Mouse (Mus musculus) naive thymus-derived CD4-positive, alpha-beta T cell, adult 5 months (primary cell): ENCODE measurements around the gene Etv3. TPM values are rescaled to one million over a fixed set of nuclear protein-coding genes. Genes with fewer than 3 reads are reported as not detected.

Source experiments
- polyA plus RNA-seq: library from polyadenylated mRNA; unstranded; fragments of 100-300 nt; shearing (Covaris generic); gene quantifications from one replicate; pipeline ENCODE4 v1.2.1, GENCODE M21; 2017

Etv3 gene
- polyA plus RNA-seq, result 93.5 TPM

GRCm38 (mm10) chr3:87525043-87525836, at the start of gene Etv3:
Gene Etv3 (plus strand): TSS chr3:87525407.

Other genes with a start within 250 kb of the Etv3 start
- not detected for gene Cd5l, start 167.5 kb upstream of the Etv3 start, polyA plus RNA-seq
- 1.1 TPM for gene Fcrl1, start 149.0 kb upstream of the Etv3 start, polyA plus RNA-seq
- gene Fcrl5, start 89.6 kb upstream of the Etv3 start, polyA plus RNA-seq, result not detected
- 27.1 TPM for gene Arhgef11, start 92.2 kb downstream of the Etv3 start, polyA plus RNA-seq
- 0.29 TPM for gene Lrrc71, start 223.2 kb downstream of the Etv3 start, polyA plus RNA-seq